Mouse (Mus musculus) myocyte (in vitro differentiated cells): ENCODE data around the gene Mmp24.

Experiments used
- CEBPB ChIP-seq: IDR thresholded peaks from 2 replicates; pipeline ENCODE4 v1.6.1; 2011; ENCODE audit warnings: mild to moderate bottlenecking, moderate library complexity; ENCODE audit not compliant: poor library complexity, insufficient read depth, severe bottlenecking
- E2F4 ChIP-seq: IDR thresholded peaks from one replicate; pipeline ENCODE4 v1.6.1; 2011; ENCODE audit warnings: mild to moderate bottlenecking, control low read depth, moderate library complexity; ENCODE audit not compliant: insufficient read depth
- MAX ChIP-seq: IDR thresholded peaks from one replicate; pipeline ENCODE4 v1.6.1; 2011; ENCODE audit warnings: low read depth, mild to moderate bottlenecking, control low read depth
- MYOD1 ChIP-seq, 3 experiments: IDR thresholded peaks; one replicate each; pipeline ENCODE4 v1.6.1; 2011; ENCODE audit warnings: control low read depth in 2 of 3, low read depth in 2 of 3, mild to moderate bottlenecking in 2 of 3, moderate library complexity in 1 of 3; ENCODE audit not compliant: insufficient read length in 2 of 3, control insufficient read depth in 1 of 3
- POLR2A ChIP-seq: IDR thresholded peaks from one replicate; pipeline ENCODE4 v1.6.1; 2011; ENCODE audit warnings: low read depth, mild to moderate bottlenecking, control low read depth, moderate library complexity; ENCODE audit not compliant: insufficient read length
- POLR2AphosphoS2 ChIP-seq: IDR thresholded peaks from one replicate; pipeline ENCODE4 v1.6.1; 2011; ENCODE audit warnings: low read depth, control low read depth; ENCODE audit not compliant: insufficient read length
- REST ChIP-seq: IDR thresholded peaks from one replicate; pipeline ENCODE4 v1.6.1; 2011; ENCODE audit warnings: mild to moderate bottlenecking, control low read depth, moderate library complexity; ENCODE audit not compliant: insufficient read depth, insufficient read length
- SRF ChIP-seq: IDR thresholded peaks from one replicate; pipeline ENCODE4 v1.6.1; 2011; ENCODE audit warnings: low read depth; ENCODE audit not compliant: control insufficient read depth, insufficient read length
- TCF12 ChIP-seq: IDR thresholded peaks from one replicate; pipeline ENCODE4 v1.6.1; 2011; ENCODE audit warnings: mild to moderate bottlenecking, control low read depth; ENCODE audit not compliant: poor library complexity, insufficient read depth, severe bottlenecking
- USF1 ChIP-seq: IDR thresholded peaks from one replicate; pipeline ENCODE4 v1.6.1; 2011; ENCODE audit warnings: low read depth, mild to moderate bottlenecking, control low read depth, moderate library complexity

DNA sequence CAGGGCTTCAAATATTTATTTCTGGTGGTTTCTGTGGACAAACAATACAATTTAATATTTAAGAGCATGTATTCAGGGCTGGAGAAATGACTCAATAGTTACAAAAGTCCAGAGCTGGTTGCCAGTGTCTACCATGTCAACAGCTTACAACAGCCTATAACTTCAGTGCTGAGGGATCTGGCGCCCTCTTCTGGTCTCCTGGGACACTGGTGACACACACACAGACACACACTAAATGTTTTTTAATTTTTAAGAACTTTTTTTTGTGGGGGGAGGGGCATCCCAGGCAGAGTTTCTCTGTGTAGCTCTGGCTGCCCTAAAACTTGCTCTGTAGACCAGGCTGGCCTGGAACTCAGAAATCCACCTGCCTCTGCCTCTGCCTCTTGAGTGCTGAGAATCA lies 19.4 kb upstream of the Mmp24 start:
- no peak for TF ChIP-seq POLR2A
- TF ChIP-seq MYOD1 (IDR thresholded peaks at IDR 0.05; ENCODE audit: control insufficient read depth in 1 of 3, insufficient read length in 2 of 3, low read depth in 2 of 3): no peak
- no peak for TF ChIP-seq CEBPB
- TF ChIP-seq TCF12: no peak
- TF ChIP-seq E2F4: no peak
- TF ChIP-seq REST: no peak
- TF ChIP-seq POLR2AphosphoS2: no peak
- no peak for TF ChIP-seq SRF
- no peak for TF ChIP-seq MAX
- TF ChIP-seq USF1: no peak
